Mouse (Mus musculus): ENCODE data around the gene Macrod1.

Macrod1 gene

DNA sequence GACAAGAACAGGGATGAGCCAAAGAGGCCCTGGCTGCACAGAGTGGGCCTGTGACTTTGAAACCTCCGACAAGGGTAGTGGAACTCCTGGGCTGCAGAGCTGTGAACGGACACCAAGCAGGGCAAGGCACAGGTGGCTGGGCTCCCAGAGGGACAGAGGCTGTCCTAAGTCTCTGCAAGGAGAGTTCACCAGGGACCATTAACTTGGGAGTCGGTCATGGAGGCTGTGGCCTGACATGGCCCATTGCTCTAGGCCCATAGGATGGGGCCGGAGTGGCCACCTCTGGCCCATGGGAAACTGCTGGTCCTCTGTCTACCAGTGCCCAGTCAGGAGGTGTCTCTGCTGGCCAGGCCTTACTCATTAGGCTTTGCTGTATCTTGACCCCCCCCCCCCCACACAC, 55.1 kb downstream of the Macrod1 start:
- no peak for DNase-seq (ENCODE audit: low read depth, low spot score)

DNA sequence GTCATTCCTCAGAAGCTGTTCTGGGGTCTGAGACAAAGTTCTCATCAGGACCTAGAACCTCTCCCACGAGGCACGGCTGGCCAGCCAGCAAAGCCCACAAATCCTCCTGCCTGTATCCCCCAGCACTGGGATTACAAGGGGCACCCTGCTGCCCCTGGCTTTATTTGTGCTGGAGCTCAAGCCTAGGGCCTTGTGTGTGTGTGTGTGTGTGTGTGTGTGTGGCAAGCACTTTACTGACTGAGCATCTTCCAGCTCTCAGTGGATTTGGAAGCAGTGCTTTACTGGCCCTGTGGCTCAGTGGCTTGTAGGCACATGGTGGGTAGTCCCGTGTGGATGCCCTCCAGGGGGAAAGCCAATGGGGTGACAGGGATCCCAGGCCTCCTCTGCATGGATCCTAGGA, 56.0 kb downstream of the Macrod1 start:
- no peak for DNase-seq (ENCODE audit: low read depth, low spot score)

DNA sequence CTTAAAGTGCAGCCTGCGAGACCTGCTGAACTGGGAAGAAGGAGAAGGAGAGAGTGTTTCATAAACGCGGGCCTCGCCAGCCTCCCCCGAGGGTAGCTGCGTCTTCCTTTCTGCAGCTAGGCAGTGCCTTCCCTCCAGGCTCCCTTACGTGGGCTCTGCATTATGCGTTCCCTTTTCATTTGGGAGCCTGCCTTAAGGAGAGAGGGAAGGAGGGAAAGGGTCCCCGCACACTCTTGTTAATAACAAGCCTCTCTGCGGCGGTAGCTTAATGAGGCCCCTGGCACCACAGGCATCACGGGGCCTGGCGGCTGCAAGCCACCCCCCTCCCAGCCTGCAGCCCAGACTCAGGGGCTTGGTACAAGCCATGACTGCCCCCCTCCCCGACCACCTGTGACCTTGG, 57.0 kb downstream of the Macrod1 start:
- no peak for DNase-seq (ENCODE audit: low read depth, low spot score)

DNA sequence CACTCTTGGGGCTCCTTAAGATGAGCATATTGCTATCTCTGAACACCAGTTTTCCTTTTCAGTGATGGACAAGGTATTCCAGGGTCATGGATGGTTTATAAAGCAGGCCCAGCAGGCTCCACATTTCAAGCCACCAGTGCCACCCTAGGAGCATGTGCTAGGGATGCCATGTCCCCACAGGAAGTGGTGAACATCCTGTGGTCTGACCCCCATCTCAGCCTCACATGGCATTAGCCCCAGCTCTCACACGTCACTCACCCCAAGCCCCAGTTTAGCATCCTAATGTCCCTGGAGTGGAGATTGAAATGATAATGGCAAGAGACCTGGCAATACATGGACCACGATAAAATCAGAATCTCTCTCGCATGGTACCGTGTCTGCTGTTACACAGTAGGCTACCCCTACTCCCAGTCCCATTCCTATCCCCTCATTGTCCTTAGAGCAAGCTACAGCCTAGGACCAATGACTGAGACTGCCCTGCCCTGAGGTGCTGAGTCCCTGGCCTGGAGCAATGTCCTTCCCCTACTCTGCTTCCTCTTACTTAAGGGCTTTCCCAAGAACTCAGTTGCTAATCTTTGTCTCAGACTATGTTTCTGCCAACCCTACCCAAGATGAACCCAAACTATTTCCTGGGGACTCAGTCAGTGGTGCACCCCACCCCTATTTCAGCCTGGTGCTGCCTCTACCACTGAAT, 59.6 kb downstream of the Macrod1 start:
- no peak for DNase-seq (ENCODE audit: low read depth, low spot score)

DNA sequence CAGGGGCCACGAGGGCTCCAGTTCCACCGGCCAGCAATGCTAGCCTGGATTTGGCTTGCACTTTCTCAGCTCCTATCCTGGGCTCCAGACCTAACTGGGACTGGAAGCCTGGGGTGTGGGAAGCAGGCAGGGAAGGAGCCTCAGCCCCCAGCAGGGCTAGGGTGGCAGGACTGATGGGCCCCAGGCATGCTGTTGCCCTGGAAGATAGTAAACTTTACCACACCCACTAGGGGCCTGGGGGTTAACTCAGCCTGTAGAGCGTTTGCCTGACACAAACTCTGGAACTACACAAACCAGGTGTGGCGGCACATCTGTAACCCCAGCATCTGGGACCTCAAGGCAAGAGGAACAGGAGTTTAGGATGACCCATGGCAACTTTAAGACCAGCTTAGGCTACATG, 60.5 kb downstream of the Macrod1 start:
- no peak for DNase-seq (ENCODE audit: low read depth, low spot score)

DNA sequence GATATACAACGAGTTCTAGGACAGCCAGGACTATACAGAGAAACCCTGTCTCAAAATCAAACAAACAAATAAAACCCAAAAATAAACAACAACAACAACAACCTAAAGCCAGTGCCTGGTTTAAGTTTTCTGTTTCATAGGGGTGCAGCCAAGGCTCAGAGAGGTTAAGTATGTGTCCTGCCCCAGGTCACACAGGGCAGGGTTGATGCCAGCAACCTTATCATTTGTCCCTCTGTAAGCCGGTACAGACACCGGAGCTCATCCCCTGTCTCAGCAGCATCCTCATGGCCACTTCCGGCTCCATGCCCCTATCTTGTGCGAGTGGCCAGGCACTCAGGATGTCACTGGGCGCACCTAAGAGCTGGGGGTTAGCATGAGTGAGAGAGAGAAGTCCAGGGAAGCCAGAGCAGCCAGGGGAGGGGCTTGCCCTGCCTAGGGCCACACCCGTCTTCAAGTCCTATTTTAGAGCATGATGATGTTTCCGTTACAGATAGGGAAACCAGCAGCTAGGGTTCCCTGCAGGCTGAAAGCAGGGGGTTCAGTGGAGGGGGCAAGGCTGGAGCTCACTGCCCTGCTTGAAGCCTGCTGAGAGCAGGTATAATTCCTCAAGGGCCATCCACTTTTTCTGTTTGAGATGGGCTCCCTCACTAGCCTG, 61.2 kb downstream of the Macrod1 start:
- DNase-seq (ENCODE audit: low read depth, low spot score): no peak

DNA sequence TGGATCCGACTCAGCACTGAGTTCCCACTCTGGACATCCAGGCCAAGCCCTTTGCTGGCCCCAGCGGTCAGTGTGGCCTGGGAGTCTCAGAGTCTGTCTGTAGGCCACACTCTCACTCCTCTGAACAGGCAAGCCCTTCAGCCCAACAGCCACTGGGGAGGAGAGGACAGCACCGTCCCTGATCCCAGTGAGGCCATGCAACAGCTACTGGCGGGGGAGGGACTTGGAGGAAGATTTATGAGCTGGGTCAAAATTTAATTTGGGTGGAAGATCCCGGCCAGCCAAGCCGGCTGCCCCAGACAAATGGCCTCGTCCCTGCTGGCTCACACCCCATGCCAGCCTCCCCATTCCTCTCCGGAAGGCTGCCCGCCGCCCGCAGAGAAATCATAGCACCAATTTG, 64.6 kb downstream of the Macrod1 start:
- DNase-seq (ENCODE audit: low read depth, low spot score): no peak

DNA sequence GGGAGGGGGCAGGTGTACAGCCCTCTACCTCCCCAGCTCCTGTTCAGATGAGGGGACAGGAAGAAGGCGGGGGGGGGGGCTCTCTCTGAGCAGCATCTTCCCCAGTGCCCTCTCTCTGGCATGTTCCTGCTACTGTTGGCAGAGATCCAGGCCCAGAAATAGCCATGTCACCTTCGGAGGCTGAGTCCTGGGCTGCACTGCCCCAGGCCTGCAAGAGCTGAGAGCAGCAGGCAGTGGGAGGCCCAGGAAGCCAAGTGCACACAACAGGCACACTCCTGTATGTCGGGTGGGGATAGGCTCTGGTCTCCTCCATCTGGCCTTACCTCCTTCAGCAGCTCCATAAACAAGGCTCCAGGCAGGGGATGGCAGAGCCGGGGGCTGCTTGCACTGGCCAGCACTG, 65.7 kb downstream of the Macrod1 start:
- DNase-seq (ENCODE audit: low read depth, low spot score): no peak

DNA sequence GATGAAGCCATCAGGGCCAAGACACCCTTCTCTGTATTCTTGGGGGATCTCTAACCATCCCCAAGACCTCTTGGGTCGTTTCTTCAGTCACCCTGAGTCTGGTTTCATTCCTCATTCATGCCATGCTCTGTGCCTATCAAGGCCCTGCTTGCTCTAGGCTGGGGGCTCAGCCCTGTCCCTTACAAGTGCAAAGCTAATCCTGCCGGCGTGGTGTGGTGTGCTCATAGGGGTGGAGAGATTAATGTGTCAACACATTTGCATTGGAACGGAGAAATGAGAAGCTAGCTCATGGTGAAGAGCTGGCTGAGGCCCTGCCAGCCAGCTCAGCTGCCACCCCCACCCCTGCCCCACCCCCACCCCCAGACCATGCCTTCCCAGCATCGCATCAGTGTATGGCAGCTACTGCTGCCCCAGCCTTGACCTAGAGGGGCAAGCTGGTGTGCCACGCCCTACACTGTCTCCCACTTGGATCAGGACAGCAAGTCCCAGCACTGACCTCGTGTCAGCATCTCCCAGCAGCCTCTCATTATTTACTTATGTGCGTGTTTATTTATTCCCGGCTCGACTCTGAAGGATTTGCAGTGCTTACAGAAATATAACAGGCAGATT, 66.2 kb downstream of the Macrod1 start:
- no peak for DNase-seq (ENCODE audit: low read depth, low spot score)

DNA sequence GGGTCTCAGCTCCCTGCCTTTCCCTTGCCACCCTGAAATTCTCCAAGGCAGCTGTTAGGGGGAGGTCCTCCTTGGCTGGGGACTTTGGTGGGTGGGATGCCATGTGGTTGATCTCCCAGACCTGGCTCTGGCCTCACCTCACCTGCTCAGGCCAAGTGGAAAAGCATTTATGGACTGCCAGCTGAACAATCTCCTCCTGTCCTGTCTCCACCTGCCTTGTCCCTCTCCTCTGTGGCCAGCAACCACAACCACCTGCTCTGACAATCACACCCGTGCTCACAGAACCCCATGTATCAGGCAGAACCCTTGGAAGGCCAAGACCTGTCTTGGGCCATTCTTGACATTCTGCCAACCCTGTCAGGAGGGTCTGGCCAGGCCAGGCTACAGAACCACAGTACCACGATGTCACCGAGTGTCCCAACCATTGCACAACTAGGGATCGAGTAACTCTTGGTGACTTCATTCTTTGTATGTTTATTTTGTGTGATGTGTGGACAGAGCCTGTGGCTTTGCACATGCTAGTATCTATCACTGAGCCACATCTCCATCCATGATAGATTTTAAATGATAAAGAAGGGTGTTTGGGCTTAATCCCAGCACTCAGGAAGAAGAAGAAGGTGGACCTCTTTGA, 69.0 kb downstream of the Macrod1 start:
- DNase-seq (ENCODE audit: low read depth, low spot score): no peak

DNA sequence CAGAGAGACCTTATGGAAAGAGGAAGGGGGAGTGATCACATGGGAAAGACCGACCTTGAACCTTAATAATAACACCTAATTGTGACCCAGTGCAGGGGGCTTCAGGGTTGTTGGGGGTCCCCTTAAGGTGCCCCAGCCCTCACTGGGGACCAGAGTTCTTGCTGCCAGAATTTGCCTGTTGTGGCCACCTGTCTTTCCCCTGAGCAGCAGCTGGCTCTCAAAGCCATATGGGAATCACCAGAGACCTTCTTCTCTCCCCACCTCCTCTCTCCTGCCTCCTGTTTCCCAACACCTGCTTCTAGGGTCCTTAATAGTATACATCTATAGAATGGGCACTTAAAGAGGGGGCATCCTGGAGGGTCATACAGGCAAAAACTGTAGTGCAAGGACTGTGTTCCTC, 69.6 kb downstream of the Macrod1 start:
- no peak for DNase-seq (ENCODE audit: low read depth, low spot score)

DNA sequence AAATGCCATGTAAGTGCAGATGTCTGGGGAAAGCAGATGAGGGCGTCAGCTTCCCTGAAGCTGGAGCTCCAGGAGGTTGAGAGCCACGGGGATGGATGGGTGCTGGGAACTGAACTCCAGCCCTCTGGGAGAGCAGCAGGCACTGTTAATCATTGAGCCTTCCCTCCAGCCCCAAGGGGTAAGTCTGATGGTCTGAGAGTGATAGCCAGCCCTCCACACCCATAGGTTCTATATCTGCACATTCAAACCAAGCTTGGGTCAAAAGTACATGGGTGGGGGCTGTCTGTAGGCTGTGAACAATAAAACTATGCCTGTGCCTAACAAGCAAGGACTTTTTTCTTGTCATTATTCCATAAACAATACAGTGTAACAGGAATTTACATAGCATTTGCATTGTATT, 70.3 kb downstream of the Macrod1 start:
- no peak for DNase-seq (ENCODE audit: low read depth, low spot score)

DNA sequence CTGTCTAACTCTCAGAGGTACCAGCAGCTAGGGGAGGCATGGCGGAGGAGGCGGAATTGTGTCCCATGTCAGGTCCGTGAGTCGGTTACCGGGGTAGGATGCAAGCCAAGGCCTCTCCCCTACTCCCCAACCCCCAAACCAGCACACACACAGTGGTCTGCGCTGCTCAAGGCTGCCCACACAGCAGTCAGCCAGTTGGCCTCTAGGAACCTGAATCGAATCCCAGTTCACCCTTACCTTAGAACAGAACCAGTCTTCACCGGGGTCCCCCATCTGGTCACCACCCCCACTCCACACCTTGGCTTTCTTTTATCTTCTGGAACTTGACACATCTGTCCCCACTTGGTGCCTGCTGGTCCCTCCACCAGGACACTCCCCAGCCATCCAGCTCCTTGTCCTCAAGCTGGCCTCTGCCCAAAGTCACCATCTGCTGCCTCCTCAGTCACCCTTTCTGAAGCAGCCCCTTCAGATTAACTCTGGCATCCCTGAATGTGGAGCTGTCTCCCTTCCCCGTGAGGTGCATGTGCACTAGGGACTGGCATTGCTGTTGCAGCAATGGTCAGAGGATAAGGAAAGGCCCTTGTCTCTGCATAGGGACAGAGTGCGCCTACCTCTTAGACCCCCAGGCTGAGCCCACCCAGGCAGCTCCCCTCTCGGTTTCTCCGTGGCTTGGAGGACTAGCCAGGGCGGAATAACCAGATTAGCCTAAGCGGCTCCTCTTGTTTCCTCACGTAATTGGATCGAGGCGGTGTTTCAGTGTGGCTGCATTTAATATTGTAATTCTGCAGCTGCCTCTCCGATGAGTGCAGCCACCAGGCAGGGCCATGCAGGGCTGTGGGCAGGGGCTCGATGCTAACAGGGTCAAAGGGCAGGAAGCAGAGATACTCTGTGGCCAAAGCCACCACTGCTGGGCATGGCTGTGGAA, 72.2 kb downstream of the Macrod1 start:
- no peak for DNase-seq (ENCODE audit: low read depth, low spot score)

DNA sequence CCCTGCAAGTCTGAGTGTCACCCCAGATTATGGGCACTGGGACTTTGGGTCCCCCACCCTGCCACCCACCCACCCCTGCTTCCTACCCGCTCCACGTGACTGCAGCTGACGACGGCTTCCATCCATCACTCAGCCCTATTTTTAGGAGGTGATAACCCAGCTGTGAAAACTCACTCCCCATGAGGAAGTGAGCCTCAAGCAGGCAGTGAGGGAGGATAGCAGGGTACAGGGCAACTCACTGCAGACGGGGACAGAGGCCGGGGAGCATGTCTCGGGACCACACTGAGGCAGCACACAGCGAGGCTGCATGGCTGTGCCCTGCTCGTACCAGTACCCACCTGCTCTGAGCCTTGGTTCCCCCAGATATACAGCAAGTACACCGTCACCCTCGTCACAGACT, 73.7 kb downstream of the Macrod1 start:
- no peak for DNase-seq (ENCODE audit: low read depth, low spot score)

DNA sequence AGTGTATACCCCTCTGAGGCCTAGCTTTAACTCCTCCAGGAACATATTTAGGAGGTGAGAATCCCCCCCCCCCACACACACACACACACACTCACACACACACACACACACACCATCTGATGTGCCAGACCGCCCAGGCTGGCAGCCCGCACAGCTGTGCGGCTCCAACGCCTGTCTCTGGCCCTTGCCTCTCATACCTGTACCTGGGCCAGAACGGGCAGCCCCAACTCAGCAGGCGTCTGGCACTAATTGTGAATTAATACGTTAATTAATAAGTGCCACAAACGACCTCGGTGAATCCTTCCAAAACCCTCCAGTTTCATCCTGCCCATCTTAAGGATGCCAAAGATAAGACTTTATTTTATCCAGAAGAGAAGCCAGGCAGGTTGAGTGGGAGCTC, 76.8 kb downstream of the Macrod1 start:
- no peak for DNase-seq (ENCODE audit: low read depth, low spot score)

DNA sequence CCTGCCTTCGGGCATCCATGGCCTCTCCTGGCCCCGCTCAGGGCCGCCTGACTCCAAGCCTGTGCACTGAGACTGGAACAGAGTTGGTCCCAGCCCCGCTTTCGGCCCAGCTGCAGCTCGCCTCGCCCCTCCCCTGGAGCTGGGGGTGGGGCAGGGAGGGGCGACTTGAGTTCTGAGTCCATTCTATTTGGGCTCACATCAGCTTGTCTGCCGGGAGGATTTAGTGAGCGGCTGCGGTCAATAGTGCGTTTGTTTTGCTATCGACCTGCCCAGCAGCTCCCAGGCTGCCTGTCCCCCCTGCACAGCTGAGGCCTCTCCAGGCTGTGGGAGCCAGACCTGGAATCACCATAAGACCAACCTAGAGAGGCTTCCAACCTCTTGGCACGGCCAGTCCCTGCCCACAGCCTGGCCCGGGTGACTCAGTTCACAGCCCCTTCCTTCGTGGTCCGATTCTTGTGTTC, 78.1 kb downstream of the Macrod1 start:
- DNase-seq (ENCODE audit: low read depth, low spot score): no peak

DNA sequence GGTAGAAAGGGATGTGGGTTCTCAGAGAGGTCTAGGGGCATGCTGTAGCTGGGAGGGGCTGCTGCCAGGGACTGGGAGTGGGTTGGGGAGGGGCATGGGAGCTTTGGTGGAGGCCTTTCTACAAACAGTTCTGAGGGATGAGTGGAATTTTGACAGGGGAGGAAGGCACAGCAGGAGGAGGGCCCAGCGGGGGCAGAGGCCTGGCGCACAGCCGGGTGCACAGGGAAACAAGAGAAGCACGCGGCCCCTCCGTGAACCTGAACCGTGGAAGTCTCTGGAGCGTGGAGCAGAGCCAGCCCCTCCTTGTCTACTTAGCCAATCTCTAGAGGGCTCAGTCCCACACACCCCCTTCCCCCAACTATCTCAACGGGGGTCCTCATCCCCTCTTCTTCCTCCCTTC, 78.9 kb downstream of the Macrod1 start:
- no peak for DNase-seq (ENCODE audit: low read depth, low spot score)

DNA sequence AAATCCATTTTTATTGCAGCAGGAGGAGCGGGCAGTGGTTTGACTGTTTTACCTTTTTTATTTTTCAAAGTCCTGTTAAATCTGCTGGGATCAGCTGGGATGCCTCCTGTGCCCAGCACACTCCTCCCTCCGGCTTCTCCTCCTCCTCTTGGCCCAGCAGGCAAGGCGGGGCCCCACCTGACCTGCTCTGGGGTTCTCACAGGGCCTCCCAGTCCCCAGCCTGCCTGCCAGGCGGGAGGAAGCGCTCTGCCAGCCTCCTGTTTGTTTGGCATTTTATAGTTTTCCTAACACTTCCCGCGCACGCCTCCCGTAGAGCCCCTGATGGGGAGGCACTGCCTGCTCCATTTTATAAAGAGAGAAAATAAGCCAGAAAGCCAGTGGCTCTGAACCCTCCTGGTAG, 79.4 kb downstream of the Macrod1 start:
- DNase-seq (ENCODE audit: low read depth, low spot score): no peak

DNA sequence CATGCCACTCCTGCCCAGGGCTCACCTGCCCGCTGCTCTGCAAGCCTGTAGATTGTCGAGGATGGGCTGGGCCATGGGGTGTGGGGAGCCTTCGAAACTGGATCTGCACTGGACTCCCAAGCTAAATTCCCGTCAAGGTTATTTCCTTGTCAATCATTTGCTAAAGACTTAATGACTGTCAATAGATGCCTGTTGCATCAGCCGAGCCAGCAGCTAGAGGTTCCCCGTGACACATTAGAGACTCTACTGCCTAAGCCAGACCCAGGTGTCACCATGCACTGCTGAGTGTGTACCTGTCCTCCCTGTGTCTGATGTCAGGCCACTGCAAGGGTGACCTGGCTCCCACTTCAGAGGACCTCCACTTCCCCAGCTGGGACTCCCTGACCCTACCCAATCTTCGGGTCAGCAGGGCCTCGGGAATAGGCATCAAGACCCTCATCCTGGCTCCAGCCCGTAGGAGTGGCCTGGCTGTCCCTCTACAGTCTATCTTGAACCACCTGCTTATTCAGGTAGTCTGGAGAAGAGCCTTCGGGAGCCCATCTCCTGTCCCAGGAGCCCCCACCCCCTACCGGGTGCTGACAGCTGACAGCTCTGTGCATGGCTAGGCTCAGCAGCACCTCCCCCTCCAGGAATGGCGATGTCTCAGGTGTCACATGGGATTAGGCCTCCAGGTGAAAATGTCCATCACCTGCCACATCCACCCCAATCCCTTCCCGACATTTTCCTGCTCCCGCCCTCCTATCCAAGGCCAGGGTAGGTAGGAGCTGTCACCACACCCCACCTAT, 80.3 kb downstream of the Macrod1 start:
- no peak for DNase-seq (ENCODE audit: low read depth, low spot score)

DNA sequence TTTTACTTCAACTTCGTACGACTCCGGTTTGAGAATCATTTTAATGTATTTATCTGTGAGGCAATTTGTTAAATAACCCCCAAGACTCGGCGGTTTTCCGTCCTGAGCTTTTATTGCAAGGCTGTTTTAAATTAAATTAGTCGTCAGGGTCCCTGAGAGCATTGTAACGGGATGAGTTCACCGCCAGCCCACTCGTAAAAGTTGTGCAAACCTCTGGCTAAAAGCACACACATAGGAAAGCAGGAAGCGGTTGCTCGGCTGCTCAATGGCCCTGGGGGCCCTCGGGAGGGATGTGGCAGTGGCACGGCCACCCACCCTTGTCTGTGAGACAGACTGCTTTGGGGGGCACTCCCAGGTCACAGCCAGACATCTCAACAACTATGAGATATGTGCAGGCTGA, 81.7 kb downstream of the Macrod1 start:
- no peak for DNase-seq (ENCODE audit: low read depth, low spot score)

DNA sequence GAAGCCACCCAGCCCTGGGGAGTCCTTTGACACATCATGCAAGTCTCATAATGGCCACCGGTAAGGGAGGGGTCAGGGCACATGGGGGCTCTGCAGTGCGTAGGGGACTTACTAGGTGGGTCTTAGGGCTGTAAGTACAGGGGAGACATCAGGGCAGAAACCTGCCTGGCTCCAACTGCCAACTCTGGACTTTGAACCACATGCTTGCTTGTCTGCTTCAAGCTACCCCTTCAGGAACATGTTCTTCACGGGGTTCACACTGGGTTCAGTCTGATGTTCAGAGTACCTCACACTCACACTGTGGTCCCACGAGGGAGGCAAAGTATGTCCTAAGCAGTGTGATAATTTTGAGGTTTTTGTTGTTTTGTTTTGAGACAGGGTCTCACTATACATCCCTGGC, 82.7 kb downstream of the Macrod1 start:
- no peak for DNase-seq (ENCODE audit: low read depth, low spot score)
